ENCODE assay signal across 8 mouse cellular contexts in the genomic region with DNA sequence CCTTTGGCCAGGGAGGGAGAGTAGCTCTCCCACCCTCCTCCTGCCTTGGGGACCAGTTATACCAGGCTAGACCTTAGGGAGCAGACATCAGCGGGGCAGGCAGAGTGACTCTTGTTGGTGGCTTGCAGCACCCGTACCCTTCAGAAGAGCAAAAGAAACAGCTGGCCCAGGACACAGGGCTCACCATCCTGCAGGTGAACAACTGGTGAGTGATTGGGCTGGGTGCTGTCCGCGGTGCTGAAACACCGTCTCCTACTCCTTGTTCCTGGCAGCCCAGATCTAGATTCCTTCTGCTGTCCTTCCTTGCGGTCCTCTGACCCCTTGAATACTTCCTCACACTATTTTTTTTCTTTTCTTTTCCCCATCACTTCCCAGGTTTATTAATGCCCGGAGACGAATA. TPM values are rescaled to one million over a fixed set of nuclear protein-coding genes. Genes with fewer than 3 reads are reported as not detected.
DNase-seq lines count a peak whose midpoint lies in the region.

No protein-coding gene starts in this region.

- peak; percentile 39 to 76 for DNase-seq in adrenal gland, adult (ENCODE audit: inconsistent age in 2 of 2, low spot score in 1 of 2)
- DNase-seq in adrenal gland, adult 8-10 months = no peak
- peak; percentile 23 to 31 for DNase-seq in urinary bladder, postnatal 36 days (ENCODE audit: low spot score in 2 of 2)
- no peak for DNase-seq in urinary bladder, adult 2 months (ENCODE audit: low spot score)
- peak; percentile 72 for DNase-seq in kidney, postnatal 14 days
- peak; percentile 63 for DNase-seq in ovary, postnatal 36 days (ENCODE audit: low spot score)
- DNase-seq in cerebellum, postnatal 36 days = no peak
- no peak for DNase-seq in layer of hippocampus, adult 11-12 months (ENCODE audit: low spot score)

RNA-seq across cellular contexts. Expression of a gene that starts 8.8 kb away (rescaled TPM):
- 10 to 100 TPM; 11.5 to 27.5 (median 19.7) TPM for total RNA-seq in adrenal gland, adult 8-10 months (2022)
- polyA plus RNA-seq in urinary bladder, adult 2 months (2012; rRNA removed) = 38.4 and 47.7 TPM in 2 replicates

RNA-seq across cellular contexts. Expression of a gene that starts 38.2 kb away (rescaled TPM):
- 10 to 100 TPM; 13.7 to 20.3 (median 16.9) TPM for total RNA-seq in adrenal gland, adult 8-10 months (2022)
- 13.8 and 15.2 TPM in 2 replicates for polyA plus RNA-seq in urinary bladder, adult 2 months (2012; rRNA removed)

RNA-seq across cellular contexts. Expression of a gene that starts 54.0 kb away (rescaled TPM):
- total RNA-seq in adrenal gland, adult 8-10 months (2022) = 1 to 10 TPM; 2.8 to 5.5 (median 4.1) TPM
- 3.8 and 6.6 TPM in 2 replicates for polyA plus RNA-seq in urinary bladder, adult 2 months (2012; rRNA removed)

Comparison
In these comparisons a context has a peak if more than half of its experiments do, and no peak if none do; other contexts are left out.
1. DNase-seq: peak in adrenal gland, adult (2 of 2), urinary bladder, postnatal 36 days (2 of 2), kidney, postnatal 14 days (single experiment) and ovary, postnatal 36 days (single experiment); none in adrenal gland, adult 8-10 months (single experiment), urinary bladder, adult 2 months (single experiment), cerebellum, postnatal 36 days (0 of 2) and layer of hippocampus, adult 11-12 months (single experiment).